Mouse (Mus musculus): ENCODE measurements around the gene Rnf167.

GRCm38 (mm10) chr11:70686901-70687566, 40.0 kb downstream of the Rnf167 start:
- no peak for TF ChIP-seq MYOD1 (IDR thresholded peaks at IDR 0.05; ENCODE audit: control insufficient read depth, insufficient read length, low read depth)
- TF ChIP-seq CTCF (IDR thresholded peaks at IDR 0.05; ENCODE audit: control insufficient read depth, insufficient read depth, insufficient read length) = no peak
- no peak for TF ChIP-seq USF1 (IDR thresholded peaks at IDR 0.05; ENCODE audit: low read depth)
- TF ChIP-seq MAX (IDR thresholded peaks at IDR 0.05) = no peak
